Mouse (Mus musculus): ENCODE results near the gene Bcor. TPM values are rescaled to one million over a fixed set of nuclear protein-coding genes. Genes with fewer than 3 reads are reported as not detected.

Bcor gene
- polyA plus RNA-seq (2015; fragmentation: Nextera tagmentation; extraction: Ambion mirVana): 9.1 and 10.2 TPM in 2 replicates

DNA sequence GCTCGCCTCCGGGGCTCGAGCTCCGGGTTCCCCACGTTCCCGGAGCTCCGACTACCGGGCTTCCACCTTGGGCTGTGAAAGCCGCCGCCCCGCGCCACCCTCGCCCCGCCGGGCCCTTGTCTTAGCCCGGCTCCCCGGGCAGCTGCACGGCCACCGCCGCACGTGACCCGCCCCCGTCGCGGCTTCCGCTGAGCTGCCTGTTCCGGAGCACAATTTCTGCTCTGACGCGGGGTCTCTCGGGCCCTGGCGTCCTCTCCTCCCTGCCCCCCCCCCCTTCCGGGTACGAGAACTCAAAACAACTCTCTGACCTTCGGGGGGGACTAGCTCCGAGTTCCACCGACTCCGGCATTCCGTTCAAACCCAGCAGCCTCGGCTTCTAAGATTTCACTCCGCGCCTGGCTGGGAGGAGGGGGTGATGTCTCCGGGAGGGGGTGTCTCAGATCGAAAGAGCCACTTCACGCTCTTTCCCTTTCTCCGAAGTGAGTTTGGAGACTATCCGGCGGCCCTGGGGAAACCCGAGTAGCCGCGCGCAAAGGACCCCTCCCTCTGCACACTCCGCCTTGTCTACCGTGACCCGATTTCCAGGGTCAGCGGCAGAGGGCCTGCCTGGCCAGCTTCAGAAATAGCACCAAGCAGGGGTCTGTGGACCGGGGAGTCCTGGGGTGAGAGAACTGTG is at the start of gene Bcor:
TSS of gene Bcor (minus strand) at position 375 of the 676 bp plus-strand sequence.

Data from adrenal gland, postnatal 0 days (tissue).